Mouse (Mus musculus) small intestine, adult 2 months (tissue): ENCODE data around the gene Wdr77.

ENCODE experiments used
- CTCF ChIP-seq: fragments of 200-500 bp; IDR thresholded peaks from 2 replicates; pipeline ENCODE4 v1.5.1; 2012; ENCODE audit warnings: low read depth, mild to moderate bottlenecking, control low read depth, inconsistent platforms, low read length, moderate library complexity, mixed read lengths; ENCODE audit not compliant: insufficient replicate concordance, insufficient read length; ENCODE audit errors: extremely low read depth
- POLR2A ChIP-seq: fragments of 200-500 bp; IDR thresholded peaks from 2 replicates; pipeline ENCODE4 v1.6.1; 2012; ENCODE audit warnings: low read depth, mild to moderate bottlenecking, control low read depth, inconsistent platforms, low read length, moderate library complexity

DNA sequence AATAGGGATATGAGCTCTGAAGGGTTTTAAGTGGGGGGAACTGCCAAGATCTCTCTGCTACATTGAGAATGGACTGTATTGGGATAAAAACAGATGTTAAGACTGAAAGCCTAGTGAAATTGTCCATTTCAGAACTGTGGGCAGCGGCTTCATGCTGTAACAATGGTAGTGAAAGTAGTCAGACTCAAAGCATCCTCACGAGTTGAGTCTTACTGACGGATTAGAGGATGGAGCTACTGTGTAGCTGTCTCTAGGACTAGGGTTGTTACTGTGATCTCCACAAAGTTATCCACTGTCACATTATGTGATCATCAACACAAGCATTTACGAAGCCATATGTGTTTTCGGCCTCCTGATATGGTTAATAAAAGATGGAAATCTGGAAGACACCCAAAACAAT, 965 bp upstream of the Wdr77 start:
- TF ChIP-seq CTCF (no peak), POLR2A (no peak)
